Mouse (Mus musculus) MEL (cell line): ENCODE results near the gene Prkcz.

Source experiments
- CTCF ChIP-seq, 3 experiments: IDR thresholded peaks in 2 of 3; conservative IDR thresholded peaks in 1 of 3; 2 replicates each; pipeline ENCODE4 v1.5.1; 2011 to 2012; ENCODE audit warnings: low read length in 3 of 3, low read depth in 2 of 3, mild to moderate bottlenecking in 2 of 3, improper control_type of control experiment in 1 of 3, inconsistent platforms in 1 of 3, mixed read lengths in 1 of 3, moderate library complexity in 1 of 3; ENCODE audit not compliant: control insufficient read depth in 1 of 3, insufficient read depth in 1 of 3, poor library complexity in 1 of 3, severe bottlenecking in 1 of 3
- GATA1 ChIP-seq: IDR thresholded peaks from 2 replicates; pipeline ENCODE4 v1.6.1; 2011; ENCODE audit warnings: low read depth, low read length, improper control_type of control experiment
- JUND ChIP-seq: IDR thresholded peaks from 2 replicates; pipeline ENCODE4 v1.6.1; 2011; ENCODE audit warnings: low read depth, mild to moderate bottlenecking, improper control_type of control experiment, low read length
- MEF2A ChIP-seq: IDR thresholded peaks from 2 replicates; pipeline ENCODE4 v1.6.1; 2014; ENCODE audit warnings: low read depth, mild to moderate bottlenecking, inconsistent platforms, low read length, improper control_type of control experiment; ENCODE audit not compliant: poor library complexity, insufficient replicate concordance, severe bottlenecking; ENCODE audit errors: extremely low read depth
- POLR2A ChIP-seq, 2 experiments: IDR thresholded peaks; 2 replicates each; pipeline ENCODE4 v1.6.1; 2011 to 2012; ENCODE audit warnings: low read length in 2 of 2, mild to moderate bottlenecking in 2 of 2, control low read depth in 1 of 2, improper control_type of control experiment in 1 of 2, low read depth in 1 of 2, moderate library complexity in 1 of 2; ENCODE audit not compliant: control insufficient read depth in 1 of 2, insufficient read depth in 1 of 2, poor library complexity in 1 of 2
- RAD21 ChIP-seq: IDR thresholded peaks from 2 replicates; pipeline ENCODE4 v1.6.1; 2011; ENCODE audit warnings: mild to moderate bottlenecking, low read depth, low read length, improper control_type of control experiment
- TCF12 ChIP-seq: IDR thresholded peaks from 2 replicates; pipeline ENCODE4 v1.6.1; 2014; ENCODE audit warnings: low read depth, mild to moderate bottlenecking, inconsistent platforms, low read length, improper control_type of control experiment, moderate library complexity
- USF2 ChIP-seq, 2 experiments: IDR thresholded peaks; 2 replicates each; pipeline ENCODE4 v1.6.1; 2011 to 2012; ENCODE audit warnings: improper control_type of control experiment in 2 of 2, low read length in 2 of 2, borderline replicate concordance in 1 of 2, inconsistent platforms in 1 of 2, low read depth in 1 of 2, mild to moderate bottlenecking in 1 of 2; ENCODE audit not compliant: insufficient read depth in 1 of 2
- ZMIZ1 ChIP-seq: IDR thresholded peaks from 2 replicates; pipeline ENCODE4 v1.6.1; 2012; ENCODE audit warnings: low read depth, mild to moderate bottlenecking, inconsistent platforms, low read length, improper control_type of control experiment, moderate library complexity

DNA sequence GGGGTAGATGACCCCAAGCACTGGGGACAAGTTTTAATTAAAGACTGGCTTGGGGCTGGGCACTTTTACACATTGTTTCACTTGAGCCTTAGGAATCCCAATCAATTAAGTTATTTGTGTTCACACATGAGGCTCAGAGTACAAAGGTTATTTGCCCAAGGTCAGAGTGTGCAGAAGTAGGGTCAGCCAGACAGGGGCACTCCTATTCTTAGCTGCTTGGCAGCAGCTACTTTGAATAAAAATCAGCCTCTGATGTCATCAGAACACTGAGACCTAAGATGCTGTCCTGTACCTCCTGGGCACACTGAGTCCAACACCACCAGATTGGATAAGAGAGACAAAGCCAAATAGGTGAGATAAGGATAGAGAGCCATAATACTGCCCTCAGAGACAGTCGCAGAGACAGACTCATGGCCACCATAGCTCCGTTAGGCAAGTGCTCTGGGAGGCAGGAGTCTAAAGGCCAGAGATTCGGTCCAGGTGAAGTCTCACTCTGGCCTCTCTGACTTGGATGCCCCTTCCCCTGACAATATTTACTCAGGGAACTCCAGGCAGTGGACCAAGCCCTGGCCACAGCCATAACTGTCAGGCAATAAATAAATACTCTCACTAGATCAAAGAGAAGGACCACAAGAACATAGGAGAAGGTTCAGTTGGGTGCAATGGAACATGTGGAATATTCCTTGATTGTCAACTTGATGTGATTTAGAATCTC is 37.9 kb downstream of the Prkcz start:
- TF ChIP-seq USF2 (IDR thresholded peaks at IDR 0.05; ENCODE audit: borderline replicate concordance in 1 of 2, insufficient read depth in 1 of 2, low read depth in 1 of 2, low read length in 2 of 2) (no peak), POLR2A (IDR thresholded peaks at IDR 0.05; ENCODE audit: control insufficient read depth in 1 of 2, insufficient read depth in 1 of 2, low read depth in 1 of 2, low read length in 2 of 2, poor library complexity in 1 of 2) (no peak), GATA1 (no peak), TCF12 (no peak), MEF2A (no peak), RAD21 (no peak), JUND (no peak), CTCF (IDR thresholded peaks at IDR 0.05 in 2 of 3, conservative IDR thresholded peaks at IDR 0.05 in 1 of 3; ENCODE audit: control insufficient read depth in 1 of 3, insufficient read depth in 1 of 3, low read depth in 2 of 3, low read length in 3 of 3, poor library complexity in 1 of 3, severe bottlenecking in 1 of 3) (no peak), ZMIZ1 (no peak)
